9 mouse cellular contexts compared by ENCODE assay signal in the genomic region with DNA sequence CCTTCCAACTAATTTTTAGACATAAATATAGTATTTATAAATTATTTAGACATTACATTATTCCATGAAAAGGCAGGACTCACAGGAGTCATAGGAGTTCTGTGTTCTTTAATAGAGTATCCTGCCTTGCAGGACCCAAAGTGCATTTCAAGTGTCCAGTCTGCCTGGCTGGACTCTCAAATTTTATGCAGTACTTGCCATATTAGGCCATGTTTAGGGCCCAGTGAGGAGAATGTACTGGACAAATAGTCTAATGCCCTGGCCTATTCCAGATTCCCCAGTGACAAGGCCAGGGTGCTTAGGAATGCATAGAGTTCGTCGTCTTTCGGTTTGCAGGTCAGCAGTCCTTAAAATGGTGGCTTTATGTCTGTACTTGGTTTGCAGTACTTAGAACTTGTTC. TPM values are rescaled to one million over a fixed set of nuclear protein-coding genes. Genes with fewer than 3 reads are reported as not detected.
DNase-seq lines count a peak whose midpoint lies in the region; ATAC-seq and TF ChIP-seq lines count a peak whose summit lies in the region.
"Had no signal": no experiment of that assay in that cellular context is flagged by ENCODE, and none has a peak within 500 bp of the region (broad histone marks: within the 10 kb centered on the region; RNA-seq: fewer than 3 reads in every experiment).

No protein-coding gene starts in this region.

- H3K4me3 ChIP-seq in heart, embryonic 15.5 days: no peak overlapping the region
- no peak overlapping the region for H3K4me3 ChIP-seq in limb, embryonic 12.5 days (replicated peaks)
- no peak overlapping the region for H3K4me3 ChIP-seq in limb, embryonic 10.5 days
- no peak overlapping the region for H3K4me3 ChIP-seq in bone marrow macrophage, adult 2 months (ENCODE audit: insufficient read depth, low read length)
- H3K4me3 ChIP-seq in intestine, embryonic 15.5 days (replicated peaks): no peak overlapping the region
- no peak overlapping the region for H3K4me3 ChIP-seq in forebrain, embryonic 10.5 days

- TF ChIP-seq CTCF in bone marrow macrophage, adult 2 months (IDR thresholded peaks at IDR 0.05; ENCODE audit: low read depth, low read length): no peak

- H3K4me2 ChIP-seq in heart, embryonic 15.5 days: peak overlapping the region; percentile 79
- peak overlapping the region; percentile 67; the same call in 1 of the 2 replicates for H3K4me2 ChIP-seq in limb, embryonic 12.5 days
- H3K4me2 ChIP-seq in intestine, embryonic 15.5 days (replicated peaks): peak overlapping the region; percentile 74; the same call in 1 of the 2 replicates

- no peak for TF ChIP-seq POLR2A in bone marrow macrophage, adult 2 months (IDR thresholded peaks at IDR 0.05; ENCODE audit: borderline replicate concordance, low read depth, low read length)

- no peaks in the 10 kb centered on the region for H3K27me3 ChIP-seq in heart, embryonic 15.5 days
- no peaks in the 10 kb centered on the region for H3K27me3 ChIP-seq in limb, embryonic 12.5 days
- H3K27me3 ChIP-seq in limb, embryonic 10.5 days (ENCODE audit: low read depth, poor library complexity, severe bottlenecking): no peaks in the 10 kb centered on the region
- H3K27me3 ChIP-seq in intestine, embryonic 15.5 days (replicated peaks): no peaks in the 10 kb centered on the region
- no peaks in the 10 kb centered on the region for H3K27me3 ChIP-seq in forebrain, embryonic 10.5 days (ENCODE audit: poor library complexity, severe bottlenecking)

- H3K27ac ChIP-seq in heart, embryonic 15.5 days: peak overlapping the region; percentile 79; the same call in 1 of the 2 replicates
- H3K27ac ChIP-seq in limb, embryonic 12.5 days: peak overlapping the region; percentile 91; the same call in 1 of the 2 replicates
- no peak overlapping the region for H3K27ac ChIP-seq in limb, embryonic 10.5 days
- H3K27ac ChIP-seq in bone marrow macrophage, adult 2 months (ENCODE audit: insufficient read depth, low read depth, low read length): peak overlapping the region; percentile 91
- H3K27ac ChIP-seq in intestine, embryonic 15.5 days: peak overlapping the region; percentile 92; the same call in 1 of the 2 replicates
- H3K27ac ChIP-seq in forebrain, embryonic 10.5 days: no peak overlapping the region

- peaks cover 22% of the 10 kb centered on the region for H3K4me1 ChIP-seq in heart, embryonic 15.5 days (replicated peaks)
- H3K4me1 ChIP-seq in limb, embryonic 12.5 days (replicated peaks): peaks cover 18% of the 10 kb centered on the region
- H3K4me1 ChIP-seq in limb, embryonic 10.5 days: peaks cover 14% of the 10 kb centered on the region
- H3K4me1 ChIP-seq in bone marrow macrophage, adult 2 months (ENCODE audit: control insufficient read depth, insufficient read depth, low read length): peaks cover 25% of the 10 kb centered on the region
- H3K4me1 ChIP-seq in intestine, embryonic 15.5 days (replicated peaks): peaks cover 19% of the 10 kb centered on the region
- H3K4me1 ChIP-seq in forebrain, embryonic 10.5 days: peaks cover 34% of the 10 kb centered on the region

- ATAC-seq in heart, embryonic 15.5 days (replicated peaks; ENCODE audit: insufficient number of reproducible peaks, insufficient read depth, low FRiP score, low read depth): no peak
- ATAC-seq in limb, embryonic 12.5 days (ENCODE audit: insufficient number of reproducible peaks, insufficient read depth, low FRiP score, low TSS enrichment, low read depth): no peak
- ATAC-seq in intestine, embryonic 15.5 days: no peak
- ATAC-seq: forebrain, embryonic 16.5 days had no signal

- WGBS in heart, embryonic 15.5 days: 96% methylated on average over 3 of the region's 3 CpGs
- 97% methylated on average over 3 of the region's 3 CpGs for WGBS in limb, embryonic 12.5 days
- 98% methylated on average over 3 of the region's 3 CpGs for WGBS in limb, embryonic 10.5 days
- WGBS in intestine, embryonic 15.5 days: 95% methylated on average over 3 of the region's 3 CpGs
- 91% methylated on average over 3 of the region's 3 CpGs for WGBS in forebrain, embryonic 10.5 days

- H3K9ac ChIP-seq in heart, embryonic 15.5 days: no peak overlapping the region
- H3K9ac ChIP-seq in limb, embryonic 12.5 days (replicated peaks): no peak overlapping the region
- no peak overlapping the region for H3K9ac ChIP-seq in intestine, embryonic 15.5 days

- DNase-seq in heart, adult 8-10 months (ENCODE audit: low spot score): no peak
- DNase-seq in limb, embryonic 10.5 days (ENCODE audit: low spot score): no peak
- no peak for DNase-seq in forebrain, embryonic 10.5 days (ENCODE audit: extremely low spot score, low spot score)
- no peak for DNase-seq in T-cell, adult 2 months (ENCODE audit: low spot score)

- H3K9me3 ChIP-seq in heart, embryonic 15.5 days (replicated peaks): no peaks in the 10 kb centered on the region
- no peaks in the 10 kb centered on the region; the same call in 1 of the 2 replicates for H3K9me3 ChIP-seq in limb, embryonic 12.5 days
- H3K9me3 ChIP-seq in limb, embryonic 10.5 days (replicated peaks): no peaks in the 10 kb centered on the region
- H3K9me3 ChIP-seq in intestine, embryonic 15.5 days: no peaks in the 10 kb centered on the region
- H3K9me3 ChIP-seq in forebrain, embryonic 10.5 days: no peaks in the 10 kb centered on the region

- H3K36me3 ChIP-seq in heart, embryonic 15.5 days: no peaks in the 10 kb centered on the region
- H3K36me3 ChIP-seq in limb, embryonic 12.5 days: peaks cover 6% of the 10 kb centered on the region
- peaks cover 10% of the 10 kb centered on the region for H3K36me3 ChIP-seq in limb, embryonic 10.5 days
- H3K36me3 ChIP-seq in intestine, embryonic 15.5 days: peaks cover 5% of the 10 kb centered on the region; the same call in 1 of the 2 replicates
- 0 out of 2 replicates have a peak, but pooled peaks cover 10% of the 10 kb centered on the region for H3K36me3 ChIP-seq in forebrain, embryonic 10.5 days (replicated peaks)

RNA-seq across cellular contexts. Expression of gene Snx9, which starts 8.9 kb away (rescaled TPM):
- polyA plus RNA-seq in heart, embryonic 15.5 days (2015; fragmentation: Nextera tagmentation; extraction: Ambion mirVana): 21.1 and 22.2 TPM in 2 replicates
- 10 to 100 TPM; 29.0 to 32.4 (median 30.3) TPM for total RNA-seq in heart, adult 8-10 months (2022)
- 28.9 and 30.6 TPM in 2 replicates for polyA plus RNA-seq in limb, embryonic 12.5 days (2016; fragmentation: Nextera tagmentation; extraction: Ambion mirVana)
- polyA plus RNA-seq in limb, embryonic 10.5 days (2016; fragmentation: Nextera tagmentation; extraction: Ambion mirVana): 18.4 and 19.4 TPM in 2 replicates
- 77.6 and 78.7 TPM in 2 replicates for polyA plus RNA-seq in bone marrow macrophage, adult 2 months (2012; ENCODE audit: insufficient read depth, insufficient read length, missing spikeins)
- 49.8 and 55.9 TPM in 2 replicates for polyA plus RNA-seq in intestine, embryonic 15.5 days (2015; fragmentation: Nextera tagmentation; extraction: Ambion mirVana)
- polyA plus RNA-seq in forebrain, embryonic 10.5 days (2016; fragmentation: Nextera tagmentation; extraction: Ambion mirVana): 12.9 and 14.8 TPM in 2 replicates

Comparison
In these comparisons a context has a peak if more than half of its experiments do, and no peak if none do; other contexts are left out.
1. H3K27ac ChIP-seq: peak in heart, embryonic 15.5 days (single experiment), limb, embryonic 12.5 days (single experiment), bone marrow macrophage, adult 2 months (single experiment) and intestine, embryonic 15.5 days (single experiment); none in limb, embryonic 10.5 days (single experiment) and forebrain, embryonic 10.5 days (single experiment).
2. Peak in every context shown above with its lines, with median percentiles within 50 percentile points of each other: H3K4me2 ChIP-seq.